Mouse (Mus musculus) embryonic facial prominence, embryonic 11.5 days (tissue): ENCODE results near the gene Lix1. TPM values are rescaled to one million over a fixed set of nuclear protein-coding genes. Genes with fewer than 3 reads are reported as not detected.

Source experiments
- ATAC-seq: fragments of 200-750 bp; cut with Nextera tagmentation; replicated peaks from 2 replicates; pipeline ENCODE4 v1.8.0; 2017; ENCODE audit warnings: low read depth; ENCODE audit not compliant: insufficient number of reproducible peaks, low FRiP score, low TSS enrichment
- DNase-seq: peaks from one replicate; pipeline ENCODE4 v3.0.0-alpha.2; 2015; ENCODE audit warnings: low spot score
- H3K27ac ChIP-seq: fragments of 300-500 bp; sonication (generic); replicated peaks from 2 replicates; pipeline ENCODE4 v1.5.1; 2014; ENCODE audit warnings: mild to moderate bottlenecking, low read depth, low read length, control low read depth
- H3K27me3 ChIP-seq: fragments of 300-500 bp; sonication (generic); 2 replicates; pipeline ENCODE4 v1.6.1; 2014; ENCODE audit warnings: mild to moderate bottlenecking, low read length, moderate library complexity, mixed read lengths; ENCODE audit not compliant: control insufficient read depth, insufficient read depth
- H3K36me3 ChIP-seq: fragments of 300-500 bp; sonication (generic); replicated peaks from 2 replicates; pipeline ENCODE4 v1.6.1; 2014; ENCODE audit warnings: low read depth, mild to moderate bottlenecking, low read length, moderate library complexity, mixed read lengths; ENCODE audit not compliant: control insufficient read depth, insufficient read depth
- H3K4me1 ChIP-seq: fragments of 300-500 bp; sonication (generic); 2 replicates; pipeline ENCODE4 v1.6.1; 2014; ENCODE audit warnings: low read length, mixed read lengths; ENCODE audit not compliant: control insufficient read depth, insufficient read depth
- H3K4me2 ChIP-seq: fragments of 300-500 bp; sonication (generic); 2 replicates; pipeline ENCODE4 v1.6.1; 2014; ENCODE audit warnings: low read depth, mild to moderate bottlenecking, control low read depth, low read length, moderate library complexity
- H3K4me3 ChIP-seq: fragments of 300-500 bp; sonication (generic); 2 replicates; pipeline ENCODE4 v1.5.1; 2014; ENCODE audit warnings: low read depth, low read length, control low read depth
- H3K9ac ChIP-seq: fragments of 300-500 bp; sonication (generic); replicated peaks from 2 replicates; pipeline ENCODE4 v1.6.1; 2014; ENCODE audit warnings: mild to moderate bottlenecking, control low read depth, low read length
- H3K9me3 ChIP-seq: fragments of 300-500 bp; sonication (generic); replicated peaks from 2 replicates; pipeline ENCODE4 v1.6.1; 2016; ENCODE audit warnings: mild to moderate bottlenecking, low read length, inconsistent platforms, mixed read lengths; ENCODE audit not compliant: control insufficient read depth
- WGBS: fragments of 180-500 bp; shearing (Covaris S2); extraction: QIAGEN DNeasy Blood & Tissue Kit; methylation state at CpG from one replicate; pipeline ENCODE4 v1.1.7; 2014; 5-methylcytosine and 5-hydroxymethylcytosine counted together
- polyA plus RNA-seq: library from polyadenylated mRNA; unstranded; fragments of >200 nt; fragmentation: Nextera tagmentation; extraction: Ambion mirVana; gene quantifications from 2 replicates; pipeline ENCODE4 v1.2.1, GENCODE M21; 2014

Gene Lix1
- polyA plus RNA-seq, result 64.5 and 69.2 TPM in 2 replicates

DNA sequence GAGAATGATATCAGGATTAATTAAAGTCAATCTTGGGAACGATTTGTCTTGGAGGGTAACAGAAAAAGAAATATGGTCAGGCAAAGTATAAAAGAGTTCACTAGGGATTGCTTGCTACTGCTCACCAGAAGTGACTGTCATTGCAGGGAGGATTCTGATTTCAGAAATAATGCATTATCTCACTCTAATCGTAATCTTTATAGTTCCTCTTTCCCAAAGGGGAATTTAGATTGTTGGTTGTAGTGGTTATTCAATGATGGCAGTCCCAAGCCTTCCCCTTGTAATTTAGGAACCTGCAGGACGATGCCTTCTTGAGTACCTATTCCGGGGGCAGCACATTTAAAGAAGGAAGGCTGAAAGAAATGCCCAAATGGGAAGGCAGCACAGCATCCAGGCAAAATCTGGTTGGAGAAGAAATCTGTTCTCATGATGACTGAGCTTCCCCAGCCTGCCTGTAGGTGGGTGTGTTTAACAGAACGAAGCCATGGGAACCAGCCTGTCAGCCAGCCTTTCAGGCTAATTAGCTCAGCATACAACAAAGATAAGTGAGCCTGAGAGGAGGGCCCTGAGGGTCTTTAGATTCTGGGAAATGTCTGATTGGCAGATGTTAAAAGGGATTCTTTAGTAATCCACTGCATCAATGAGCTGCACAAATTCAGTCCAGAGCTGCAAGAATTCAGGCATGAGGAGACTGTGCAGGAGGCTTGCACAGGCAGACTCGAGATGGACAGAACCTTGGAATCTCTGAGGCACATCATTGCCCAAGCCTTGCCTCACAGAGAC, at the start of gene Lix1:
TSS of gene Lix1 (plus strand) at position 451 of the 783 bp plus-strand sequence.
- ATAC-seq (peak; percentile 95), DNase-seq (peak; percentile 91)
- Histone ChIP-seq H3K27me3 (no peaks in the 10 kb centered on the region), H3K9ac (no peak within 1 kb of the TSS), H3K4me2 (peak within 1 kb of the TSS; percentile 36), H3K27ac (peak within 1 kb of the TSS; percentile 62; the same call in 1 of the 2 replicates), H3K4me3 (peak within 1 kb of the TSS; percentile 28), H3K9me3 (no peaks in the 10 kb centered on the region), H3K4me1 (no peaks in the 10 kb centered on the region), H3K36me3 (no peaks in the 10 kb centered on the region)
- WGBS, result 30% methylated on average over 6 of the region's 6 CpGs

DNA sequence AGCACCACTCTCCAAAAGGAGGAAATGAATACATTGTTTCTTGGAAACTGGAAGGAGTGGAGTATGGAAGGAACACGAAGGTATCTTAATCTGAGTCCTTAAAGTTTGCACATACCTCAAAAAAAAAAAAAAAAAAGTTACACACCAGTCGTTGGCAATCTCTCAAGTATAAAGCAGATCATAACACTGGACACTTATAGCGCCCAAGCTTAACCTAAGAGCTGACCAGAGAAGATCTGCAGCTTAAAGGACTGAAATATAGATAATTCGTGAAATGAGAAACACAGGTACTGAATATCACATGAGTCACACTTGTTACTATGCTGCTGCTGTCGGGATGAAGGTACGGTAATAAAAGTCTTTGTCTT, 28.9 kb upstream of the Lix1 start:
- 6% methylated on average over 6 of the region's 6 CpGs for WGBS
- peak overlapping the region; percentile 69 for H3K4me3 ChIP-seq
- peak overlapping the region; percentile 76 for H3K27ac ChIP-seq
- H3K4me1 ChIP-seq, result no peaks in the 10 kb centered on the region
- H3K27me3 ChIP-seq, result no peaks in the 10 kb centered on the region
- H3K9ac ChIP-seq, result peak overlapping the region; percentile 77
- no peaks in the 10 kb centered on the region for H3K9me3 ChIP-seq
- peak; percentile 18; the same call in 1 of the 2 replicates for ATAC-seq
- no peak for DNase-seq
- H3K36me3 ChIP-seq, result no peaks in the 10 kb centered on the region; the same call in 1 of the 2 replicates
- H3K4me2 ChIP-seq, result peak overlapping the region; percentile 70

DNA sequence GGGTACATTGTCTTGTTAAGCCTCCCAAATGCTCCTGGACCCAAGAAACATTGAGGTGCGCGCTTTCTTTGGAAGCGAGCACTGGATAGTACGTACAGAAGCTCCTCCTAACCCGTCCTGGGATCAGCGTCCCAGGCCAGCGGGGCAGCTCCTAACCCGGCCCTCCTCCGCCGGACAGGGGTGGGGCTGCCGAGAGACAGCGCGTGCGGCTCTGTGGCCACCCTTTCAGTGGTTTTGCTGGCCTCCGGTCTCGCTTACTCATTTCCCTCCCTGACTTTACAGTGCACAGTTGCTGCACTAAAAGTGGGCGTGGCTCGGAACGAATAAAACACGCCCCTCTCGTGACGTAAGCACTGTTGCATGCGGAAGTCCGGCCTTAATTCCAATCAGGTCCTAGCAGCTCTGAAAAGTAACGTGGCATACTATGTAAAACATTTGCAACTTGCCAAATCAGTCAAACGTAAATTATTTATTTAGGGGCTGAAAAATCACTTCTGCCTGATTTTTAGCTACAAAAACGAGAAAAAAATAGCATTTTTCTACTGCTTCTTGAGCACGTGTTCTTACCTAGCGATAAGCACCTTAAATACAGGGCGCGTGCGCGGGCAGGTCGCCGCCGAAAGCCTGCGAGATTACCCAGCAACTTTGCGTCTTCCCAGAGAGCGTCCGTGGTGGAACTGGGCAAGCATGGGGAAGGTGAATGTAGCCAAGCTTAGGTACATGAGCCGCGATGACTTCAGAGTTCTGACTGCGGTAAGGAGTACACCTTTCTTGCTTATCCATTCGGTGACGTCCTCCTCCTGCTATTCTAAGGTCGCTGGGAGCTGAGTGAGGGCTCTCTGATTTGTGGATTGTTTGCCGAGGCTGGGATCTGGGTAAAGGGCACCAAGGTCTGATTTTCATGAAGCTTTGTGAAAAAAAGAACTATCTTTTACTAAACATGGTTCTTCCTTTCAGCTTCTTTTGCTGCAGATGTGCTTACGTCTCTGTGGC, 28.3 kb upstream of the Lix1 start, which contains the start of gene Riok2:
TSS of gene Riok2 (plus strand) at position 392 of the 993 bp plus-strand sequence.
- H3K9me3 ChIP-seq, result no peaks in the 10 kb centered on the region
- peak within 1 kb of the TSS; percentile 70 for H3K4me2 ChIP-seq
- H3K4me1 ChIP-seq, result no peaks in the 10 kb centered on the region
- ATAC-seq (peak; percentile 98), DNase-seq (peak; percentile 99)
- H3K27ac ChIP-seq, result peak within 1 kb of the TSS; percentile 76
- H3K27me3 ChIP-seq, result no peaks in the 10 kb centered on the region
- WGBS, result under 1% methylated on average over 48 of the region's 48 CpGs
- peak within 1 kb of the TSS; percentile 81 for H3K9ac ChIP-seq
- H3K4me3 ChIP-seq, result peak within 1 kb of the TSS; percentile 69
- H3K36me3 ChIP-seq, result no peaks in the 10 kb centered on the region; the same call in 1 of the 2 replicates

DNA sequence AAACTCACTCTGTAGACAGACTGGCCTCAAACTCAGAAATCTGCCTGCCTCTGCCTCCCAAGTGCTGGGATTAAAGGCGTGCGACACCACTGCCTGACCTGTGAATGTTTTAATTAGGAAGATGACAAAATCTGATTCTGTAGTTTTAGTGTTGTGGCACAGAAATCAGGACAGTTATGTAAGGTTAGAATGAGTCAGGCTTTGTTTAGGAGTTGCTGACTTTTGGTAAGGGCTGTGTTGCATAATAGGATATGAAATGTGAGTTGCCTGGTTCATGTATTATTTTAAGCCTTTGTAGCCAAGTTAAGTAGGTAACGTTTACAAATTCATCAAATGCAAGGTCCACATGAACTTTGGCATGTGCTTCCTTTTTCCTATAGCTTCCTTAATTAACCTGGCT, 26.9 kb upstream of the Lix1 start:
- H3K9me3 ChIP-seq, result no peaks in the 10 kb centered on the region
- 86% methylated on average over 3 of the region's 3 CpGs for WGBS
- ATAC-seq (no peak), DNase-seq (no peak)
- peak overlapping the region; percentile 39; the same call in 1 of the 2 replicates for H3K4me2 ChIP-seq
- no peaks in the 10 kb centered on the region for H3K27me3 ChIP-seq
- H3K9ac ChIP-seq, result no peak overlapping the region
- no peaks in the 10 kb centered on the region for H3K4me1 ChIP-seq
- H3K4me3 ChIP-seq, result peak overlapping the region; percentile 69; the same call in 1 of the 2 replicates
- no peak overlapping the region for H3K27ac ChIP-seq
- H3K36me3 ChIP-seq, result no peaks in the 10 kb centered on the region; the same call in 1 of the 2 replicates

DNA sequence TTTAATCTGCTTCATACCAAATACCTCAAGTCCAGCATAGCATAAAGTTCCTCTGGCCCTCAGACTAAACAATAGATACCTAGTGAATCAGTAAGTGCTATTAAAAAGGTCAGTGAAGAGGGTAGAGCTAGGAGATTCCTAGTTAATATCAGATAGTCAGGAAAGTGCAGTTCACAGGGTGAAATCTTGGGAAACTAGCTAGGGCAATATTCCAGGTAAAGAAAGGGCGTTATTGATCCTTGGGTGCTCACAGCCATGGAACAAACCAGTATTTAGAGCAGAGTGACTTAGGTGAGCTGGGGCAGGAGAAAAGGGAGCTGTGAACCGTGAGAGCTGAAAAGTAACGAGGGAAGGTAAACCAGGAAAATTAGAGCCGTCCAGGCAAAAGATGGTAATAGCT, 18.8 kb upstream of the Lix1 start:
- WGBS, result 97% methylated on average over 4 of the region's 4 CpGs
- no peak for ATAC-seq
- H3K27me3 ChIP-seq, result no peaks in the 10 kb centered on the region
- no peak overlapping the region for H3K4me3 ChIP-seq
- no peaks in the 10 kb centered on the region; the same call in 1 of the 2 replicates for H3K36me3 ChIP-seq
- DNase-seq, result no peak
- H3K4me1 ChIP-seq, result no peaks in the 10 kb centered on the region
- no peak overlapping the region for H3K9ac ChIP-seq
- no peak overlapping the region for H3K4me2 ChIP-seq
- H3K9me3 ChIP-seq, result no peaks in the 10 kb centered on the region
- H3K27ac ChIP-seq, result no peak overlapping the region

DNA sequence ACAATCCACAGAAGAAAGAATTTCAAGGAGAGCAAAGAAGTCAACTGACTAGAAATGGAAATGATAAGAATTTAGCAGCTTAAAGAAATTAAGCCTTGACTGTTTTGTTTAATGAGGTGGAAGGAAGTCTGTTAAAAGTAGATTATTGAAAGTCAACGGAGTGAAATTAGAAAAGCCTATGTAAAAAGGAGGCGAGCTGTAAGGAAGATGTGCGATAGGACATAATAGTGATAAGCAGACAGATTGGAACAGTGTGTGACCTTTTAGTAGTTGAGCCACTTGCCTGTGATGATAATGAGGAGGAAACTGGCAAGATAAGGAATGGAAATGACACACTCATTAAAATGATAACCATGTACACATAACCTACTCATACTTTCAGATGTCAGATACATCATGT, 18.0 kb upstream of the Lix1 start:
- 90% methylated on average over 3 of the region's 3 CpGs for WGBS
- H3K27ac ChIP-seq, result no peak overlapping the region
- H3K4me1 ChIP-seq, result no peaks in the 10 kb centered on the region
- no peak for DNase-seq
- no peaks in the 10 kb centered on the region for H3K27me3 ChIP-seq
- H3K36me3 ChIP-seq, result no peaks in the 10 kb centered on the region; the same call in 1 of the 2 replicates
- no peak overlapping the region for H3K4me2 ChIP-seq
- no peak overlapping the region for H3K9ac ChIP-seq
- no peak overlapping the region for H3K4me3 ChIP-seq
- H3K9me3 ChIP-seq, result no peaks in the 10 kb centered on the region
- ATAC-seq, result no peak

DNA sequence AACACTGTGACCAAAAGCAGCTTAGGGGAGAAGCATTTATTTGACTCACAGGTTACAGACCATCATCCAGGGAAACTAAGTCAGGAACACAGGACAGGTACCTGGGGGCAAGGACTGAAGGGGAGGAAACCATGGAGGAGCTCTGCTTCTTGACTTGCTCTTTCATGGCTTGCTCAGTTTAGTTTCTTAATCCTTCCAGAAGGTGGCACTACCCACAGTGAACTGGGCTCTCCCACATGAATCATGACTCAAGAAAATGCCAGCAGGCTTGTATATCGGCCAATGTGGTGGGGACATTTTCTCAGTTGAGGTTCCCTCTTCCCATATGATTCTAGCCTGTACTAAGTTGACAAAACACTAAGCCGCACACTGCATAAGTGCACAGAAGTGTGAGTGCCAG, 16.4 kb upstream of the Lix1 start:
- DNase-seq, result no peak
- ATAC-seq, result no peak
- WGBS, result 91% methylated on average over 2 of the region's 2 CpGs

More for the DNA sequence above, 16.4 kb upstream of the Lix1 start:
- no peak overlapping the region for H3K4me3 ChIP-seq
- H3K9ac ChIP-seq, result no peak overlapping the region
- no peak overlapping the region for H3K4me2 ChIP-seq
- H3K36me3 ChIP-seq, result no peaks in the 10 kb centered on the region; the same call in 1 of the 2 replicates
- no peaks in the 10 kb centered on the region for H3K4me1 ChIP-seq
- no peak overlapping the region for H3K27ac ChIP-seq
- H3K27me3 ChIP-seq, result no peaks in the 10 kb centered on the region
- no peaks in the 10 kb centered on the region for H3K9me3 ChIP-seq
